ENCODE assay signal across 8 mouse cellular contexts in genomic region chr9:63132673-63133601, GRCm38 (mm10). TPM values are rescaled to one million over a fixed set of nuclear protein-coding genes. Genes with fewer than 3 reads are reported as not detected.
DNase-seq lines count a peak whose midpoint lies in the region; ATAC-seq lines count a peak whose summit lies in the region.

No protein-coding gene starts in this region.

- WGBS in hindbrain, embryonic 14.5 days: under 1% methylated on average over 48 of the region's 48 CpGs

- H3K4me2 ChIP-seq in hindbrain, embryonic 14.5 days (replicated peaks): peak overlapping the region; percentile 61

- H3K9me3 ChIP-seq in hindbrain, embryonic 14.5 days (ENCODE audit: control insufficient read depth, low read length): no peaks in the 10 kb centered on the region

- H3K27me3 ChIP-seq in hindbrain, embryonic 14.5 days (ENCODE audit: control insufficient read depth, insufficient read depth, low read length): peaks cover 40% of the 10 kb centered on the region

- no peaks in the 10 kb centered on the region for H3K36me3 ChIP-seq in hindbrain, embryonic 14.5 days (replicated peaks; ENCODE audit: control insufficient read depth, insufficient read depth)

- H3K27ac ChIP-seq in hindbrain, embryonic 14.5 days: peak overlapping the region; percentile 85

- peak overlapping the region; percentile 60 for H3K9ac ChIP-seq in hindbrain, embryonic 14.5 days

- DNase-seq in NIH3T3 (ENCODE audit: low read depth): peak; percentile 94
- DNase-seq in cerebellum, adult 9-11 months: peak; percentile 97
- peak; percentile 83 to 90 for DNase-seq in frontal cortex, postnatal 25 days (ENCODE audit: low spot score in 2 of 2)
- peak; percentile 93 for DNase-seq in hindbrain, embryonic 14.5 days (ENCODE audit: low spot score)
- DNase-seq in layer of hippocampus, postnatal 36 days: peak; percentile 95
- DNase-seq in lung, postnatal 25 days (ENCODE audit: low spot score): peak; percentile 95
- peak; percentile 84 for DNase-seq in retina, adult 2 months (ENCODE audit: low read depth, low spot score)
- peak; percentile 95 for DNase-seq in thymus, postnatal 25 days

- peaks cover 32% of the 10 kb centered on the region for H3K4me1 ChIP-seq in hindbrain, embryonic 14.5 days (replicated peaks; ENCODE audit: control insufficient read depth, insufficient read depth, low read length)

- peak; percentile 96 for ATAC-seq in hindbrain, embryonic 14.5 days (ENCODE audit: low FRiP score)

- H3K4me3 ChIP-seq in hindbrain, embryonic 14.5 days (replicated peaks; ENCODE audit: low read length): peak overlapping the region; percentile 46

RNA-seq across cellular contexts. Expression of gene Skor1, which starts 15.8 kb away (rescaled TPM):
- 19.5 and 21.5 TPM in 2 replicates for polyA plus RNA-seq in hindbrain, embryonic 14.5 days (2014; fragmentation: Nextera tagmentation; extraction: Ambion mirVana)
- under 1 TPM; 0.10 to 0.15 TPM for total RNA-seq in layer of hippocampus, postnatal 36 days (2021)

Comparison
In these comparisons a context has a peak if more than half of its experiments do, and no peak if none do; other contexts are left out.
1. Peak in every context shown above with its lines: DNase-seq, ATAC-seq, H3K4me3 ChIP-seq and H3K27ac ChIP-seq.